Mouse (Mus musculus) spleen, postnatal 36 days (tissue): ENCODE results near the gene Smarcc2.

Experiments
- DNase-seq, 2 experiments: peaks; one replicate each; pipeline ENCODE4 v3.0.0; 2022; ENCODE audit warnings: low spot score in 2 of 2, mixed read lengths in 1 of 2

Gene Smarcc2

GRCm38 (mm10) chr10:128515044-128515443 lies 56.0 kb downstream of the Smarcc2 start:
- DNase-seq = no peak

GRCm38 (mm10) chr10:128516029-128516428 lies 57.0 kb downstream of the Smarcc2 start:
- no peak for DNase-seq

- no peak for DNase-seq
Observed at GRCm38 (mm10) chr10:128516677-128517076, 57.6 kb downstream of the Smarcc2 start.

GRCm38 (mm10) chr10:128518833-128519232 lies 59.8 kb downstream of the Smarcc2 start:
- no peak for DNase-seq

GRCm38 (mm10) chr10:128520591-128520990 lies 61.5 kb downstream of the Smarcc2 start:
- no peak for DNase-seq

- DNase-seq = no peak
Observed at GRCm38 (mm10) chr10:128522351-128522750, 63.3 kb downstream of the Smarcc2 start.

GRCm38 (mm10) chr10:128524111-128524731 lies 65.2 kb downstream of the Smarcc2 start:
- peak in 1 of 2 experiments; percentile 40 for DNase-seq

GRCm38 (mm10) chr10:128524732-128525662 lies 65.9 kb downstream of the Smarcc2 start:
- peak; percentile 77 to 80 for DNase-seq

- peak; percentile 97 to 98 for DNase-seq
Observed at GRCm38 (mm10) chr10:128525671-128526308, 66.7 kb downstream of the Smarcc2 start, which contains the start of gene Esyt1. Gene Esyt1 (minus strand): TSS chr10:128525871.

GRCm38 (mm10) chr10:128526366-128527356 lies 67.6 kb downstream of the Smarcc2 start:
- DNase-seq = no peak

GRCm38 (mm10) chr10:128535206-128535605 lies 76.2 kb downstream of the Smarcc2 start:
- DNase-seq = no peak

- peak; percentile 70 to 77 for DNase-seq
Observed at GRCm38 (mm10) chr10:128535624-128536265, 76.7 kb downstream of the Smarcc2 start.

GRCm38 (mm10) chr10:128536266-128536940 lies 77.4 kb downstream of the Smarcc2 start:
- DNase-seq = peak; percentile 91 to 95

- DNase-seq = no peak
Observed at GRCm38 (mm10) chr10:128538340-128538870, 79.4 kb downstream of the Smarcc2 start.
